Mouse (Mus musculus) lung, adult 2 months (tissue): Measurements from ENCODE around the gene Yif1b.

ENCODE experiments used
- CTCF ChIP-seq: fragments of 200-500 bp; IDR thresholded peaks from 2 replicates; pipeline ENCODE4 v1.5.1; 2011; ENCODE audit warnings: mild to moderate bottlenecking, low read length, control low read depth; ENCODE audit not compliant: insufficient read depth
- POLR2A ChIP-seq: fragments of 200-500 bp; IDR thresholded peaks from 2 replicates; pipeline ENCODE4 v1.6.1; 2011; ENCODE audit warnings: low read depth, mild to moderate bottlenecking, control low read depth, low read length, borderline replicate concordance; ENCODE audit errors: extremely low read depth

- TF ChIP-seq CTCF (peak; percentile 71), POLR2A (peak; percentile 81; the same call in 1 of the 2 replicates)
These were observed 51.0 kb downstream of the Yif1b start, which contains the start of gene Ppp1r14a for GRCm38 (mm10) chr7:29288942-29289638.
